Mouse (Mus musculus) spleen, adult 18-20 months (tissue): ENCODE data around the gene Crygb.
"Not testable (repeated sequence)": the region's sequence is repeated elsewhere in the genome, so short reads cannot be mapped to it uniquely, and the experiment has no call there.

ENCODE experiments used
- DNase-seq, 2 experiments: peaks; one replicate each; pipeline ENCODE4 v3.0.0; 2022; ENCODE audit warnings: mixed read lengths in 2 of 2

Crygb gene

DNA sequence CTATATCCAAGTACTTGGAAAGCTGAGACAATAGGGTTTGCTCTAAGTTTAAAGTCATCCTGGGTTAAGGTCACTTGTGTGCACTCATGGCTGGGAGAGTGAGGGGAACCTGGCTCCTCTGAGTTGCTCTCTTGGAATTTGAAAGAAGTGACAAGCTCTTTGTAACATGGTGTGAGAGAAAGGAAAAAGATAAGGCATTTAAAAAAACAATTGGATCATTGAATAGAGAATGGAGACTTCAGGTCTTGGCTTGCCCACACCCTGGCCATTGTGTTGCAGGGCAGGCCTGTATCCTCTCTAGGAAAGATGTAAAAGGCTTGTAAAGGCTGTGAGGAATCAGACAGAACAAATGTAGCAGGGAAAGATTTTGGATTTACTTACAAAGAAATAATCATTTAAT, 14.2 kb downstream of the Crygb start:
- DNase-seq, result no peak

DNA sequence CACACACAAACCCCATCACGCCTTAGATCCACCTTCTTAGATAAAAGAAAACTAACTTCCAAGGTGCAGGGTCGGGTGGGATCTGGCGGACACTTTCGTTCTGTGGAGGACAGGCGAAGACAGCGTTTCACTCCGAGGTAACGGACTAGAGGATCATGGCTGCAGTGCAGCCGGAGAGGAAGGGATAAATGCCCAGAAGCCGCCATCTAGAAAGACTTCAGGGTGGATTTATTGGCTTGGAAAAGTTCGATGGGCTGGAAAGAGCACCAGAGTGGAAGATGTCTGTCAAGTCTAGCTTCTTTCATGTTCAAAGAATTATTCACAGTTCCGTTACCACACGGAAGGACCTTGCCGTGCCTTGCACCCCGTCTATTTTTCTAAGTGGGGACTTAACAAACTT, 17.9 kb downstream of the Crygb start:
- DNase-seq, result no peak

DNA sequence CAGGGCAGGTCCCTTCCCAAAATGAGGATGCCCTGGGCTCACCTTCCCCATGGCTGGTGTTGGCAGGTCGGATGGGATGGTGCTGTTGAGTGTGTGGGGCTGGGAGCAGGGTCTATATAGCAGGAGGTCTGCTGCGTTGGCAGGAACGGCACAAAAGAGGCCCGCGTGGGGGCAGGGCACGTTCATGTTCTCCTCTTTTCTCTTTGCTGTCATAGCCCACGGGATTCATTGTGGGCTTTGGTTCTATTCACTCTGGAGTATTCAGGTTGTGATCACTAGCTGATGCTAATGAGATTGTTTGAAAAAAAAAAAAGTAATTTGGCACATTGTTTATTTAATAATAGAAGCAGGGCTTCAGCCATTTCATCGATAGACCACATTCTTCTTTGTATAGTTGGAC, 18.7 kb downstream of the Crygb start, which contains the start of gene Crygd:
Crygd (minus strand) TSS at position 101 of the 400 bp plus-strand sequence.
- no peak for DNase-seq

- DNase-seq, result no peak
Observed at GRCm38 (mm10) chr1:65052140-65052539, 29.9 kb downstream of the Crygb start.

DNA sequence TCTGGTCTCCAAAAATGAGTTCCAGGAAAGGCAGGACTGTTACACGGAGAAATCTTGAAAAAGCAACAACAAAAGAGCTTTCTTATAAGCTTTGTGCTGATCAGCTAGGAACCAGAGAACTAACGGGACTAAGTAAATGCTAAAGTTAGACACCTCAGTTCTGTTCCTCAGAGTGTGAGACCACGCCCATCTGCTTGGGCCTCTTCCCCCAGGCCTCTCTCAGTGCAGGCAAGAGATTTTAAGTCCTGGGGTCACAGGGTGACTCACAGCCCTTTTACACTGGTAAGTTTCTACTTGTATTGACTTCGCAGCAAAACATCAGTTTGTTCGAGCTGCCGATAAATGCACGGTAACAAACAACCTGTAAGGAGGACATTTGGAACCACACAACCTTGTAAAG, 30.4 kb downstream of the Crygb start:
- no peak for DNase-seq

DNA sequence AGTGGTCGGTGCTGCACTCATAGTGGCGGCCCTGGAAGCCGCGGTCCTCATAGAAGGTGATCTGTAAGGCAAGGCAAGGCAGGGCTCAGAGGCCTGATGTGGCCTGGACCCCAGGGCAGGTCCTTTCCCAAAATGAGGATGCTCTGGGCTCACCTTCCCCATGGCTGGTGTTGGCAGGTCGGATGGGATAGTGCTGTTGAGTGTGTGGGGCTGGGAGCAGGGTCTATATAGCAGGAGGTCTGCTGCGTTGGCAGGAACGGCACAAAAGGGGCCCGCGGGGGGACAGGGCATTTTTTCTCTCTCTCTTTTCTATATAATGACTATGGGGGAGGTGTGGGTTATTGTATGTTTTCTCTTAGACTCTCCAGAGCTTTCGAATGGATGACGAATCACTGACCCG, 31.1 kb downstream of the Crygb start, which contains the start of gene Cryge:
Cryge (minus strand) TSS at position 198 of the 400 bp plus-strand sequence.
- not testable (repeated sequence) for DNase-seq

GRCm38 (mm10) chr1:65048781-65049180, 33.3 kb downstream of the Crygb start:
- no peak for DNase-seq

GRCm38 (mm10) chr1:65046401-65047109, 35.5 kb downstream of the Crygb start:
- DNase-seq, result peak in 1 of 2 experiments; percentile 5

DNA sequence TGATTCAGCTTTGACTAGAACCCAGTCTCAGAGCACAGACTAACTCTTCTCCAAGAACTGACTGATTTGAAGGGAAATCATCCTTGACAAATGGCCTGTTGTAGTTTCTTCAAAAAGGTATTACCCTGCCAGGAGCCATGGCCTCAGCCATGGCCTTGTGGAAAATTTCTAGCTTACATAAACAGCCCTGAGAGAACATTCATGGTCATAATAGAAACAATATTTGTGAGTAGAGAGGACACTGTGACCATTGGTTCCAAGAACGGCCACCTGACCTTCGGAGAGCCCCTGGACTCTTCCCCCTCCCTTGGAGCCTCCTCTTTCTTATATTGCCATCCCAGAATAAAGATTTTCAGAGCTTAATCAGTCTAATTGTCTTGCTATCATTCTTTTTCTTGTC, 38.7 kb downstream of the Crygb start:
- DNase-seq, result no peak

DNA sequence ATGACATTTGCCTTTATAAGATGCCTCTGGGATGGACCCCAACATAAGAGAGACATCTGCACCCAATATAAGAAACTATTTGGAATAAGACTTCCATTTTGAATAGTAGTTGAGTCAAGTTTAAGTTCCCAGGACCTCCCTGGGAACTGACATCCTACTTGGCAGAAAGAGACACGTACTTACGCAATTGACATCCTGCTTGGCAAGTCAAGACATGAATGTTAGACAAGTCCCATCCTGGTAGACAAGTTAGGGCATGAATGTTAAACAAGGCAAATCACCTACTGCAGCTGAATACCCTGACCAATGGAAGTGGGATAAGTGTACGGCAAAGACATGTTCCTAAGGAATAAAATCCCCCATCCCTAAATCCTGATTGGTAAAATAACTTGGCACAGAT, 40.3 kb downstream of the Crygb start:
- DNase-seq, result no peak

GRCm38 (mm10) chr1:65040806-65041205, 41.3 kb downstream of the Crygb start:
- DNase-seq, result no peak

- DNase-seq, result no peak
Observed at GRCm38 (mm10) chr1:65039679-65040078, 42.4 kb downstream of the Crygb start.

GRCm38 (mm10) chr1:65037542-65037941, 44.5 kb downstream of the Crygb start:
- DNase-seq, result no peak

- DNase-seq, result no peak
Observed at GRCm38 (mm10) chr1:65035513-65035912, 46.6 kb downstream of the Crygb start.

GRCm38 (mm10) chr1:65032641-65033040, 49.4 kb downstream of the Crygb start, which contains the start of gene Akr1cl:
Gene Akr1cl (minus strand): TSS chr1:65032759.
- no peak for DNase-seq
